Mouse (Mus musculus) cerebellum, postnatal 36 days (tissue): Measurements from ENCODE around the gene Atxn3.
"Not testable (repeated sequence)": the region's sequence is repeated elsewhere in the genome, so short reads cannot be mapped to it uniquely, and the experiment has no call there.

Experiments
- DNase-seq, 2 experiments: peaks; one replicate each; pipeline ENCODE4 v3.0.0; 2021 to 2022; ENCODE audit warnings: mixed read lengths in 2 of 2

Gene Atxn3

GRCm38 (mm10) chr12:101957942-101958544, at the start of gene Atxn3:
Gene Atxn3, minus strand, starts transcription at chr12:101958246.
- peak; percentile 96 to 98 for DNase-seq

GRCm38 (mm10) chr12:102000785-102001184, 42.7 kb upstream of the Atxn3 start:
- no peak for DNase-seq

GRCm38 (mm10) chr12:101998929-101999328, 40.9 kb upstream of the Atxn3 start:
- DNase-seq = no peak

GRCm38 (mm10) chr12:101994576-101995467, 36.8 kb upstream of the Atxn3 start:
- no peak for DNase-seq

GRCm38 (mm10) chr12:101987659-101988058, 29.6 kb upstream of the Atxn3 start:
- DNase-seq = no peak

GRCm38 (mm10) chr12:101985110-101985509, 27.1 kb upstream of the Atxn3 start:
- DNase-seq = no peak

GRCm38 (mm10) chr12:101982977-101983376, 24.9 kb upstream of the Atxn3 start:
- DNase-seq = no peak

GRCm38 (mm10) chr12:101981559-101981958, 23.5 kb upstream of the Atxn3 start:
- no peak for DNase-seq

GRCm38 (mm10) chr12:101980266-101980665, 22.2 kb upstream of the Atxn3 start:
- DNase-seq = no peak

- DNase-seq = no peak
Observed at GRCm38 (mm10) chr12:101979213-101979750, 21.2 kb upstream of the Atxn3 start.

GRCm38 (mm10) chr12:101978588-101978987, 20.5 kb upstream of the Atxn3 start:
- no peak for DNase-seq

- no peak for DNase-seq
Observed at GRCm38 (mm10) chr12:101978162-101978561, 20.1 kb upstream of the Atxn3 start.

- no peak for DNase-seq
Observed at GRCm38 (mm10) chr12:101977404-101977915, 19.4 kb upstream of the Atxn3 start.

GRCm38 (mm10) chr12:101976651-101977403, 18.8 kb upstream of the Atxn3 start:
- no peak for DNase-seq

- DNase-seq = peak; percentile 81 to 87
Observed at GRCm38 (mm10) chr12:101975601-101976571, 17.8 kb upstream of the Atxn3 start, which contains the start of gene Cpsf2. Gene Cpsf2, plus strand, starts transcription at chr12:101975988.

- DNase-seq = no peak
Observed at GRCm38 (mm10) chr12:101975167-101975600, 17.1 kb upstream of the Atxn3 start.

- no peak for DNase-seq
Observed at GRCm38 (mm10) chr12:101974571-101974970, 16.5 kb upstream of the Atxn3 start.

- DNase-seq = no peak
Observed at GRCm38 (mm10) chr12:101972230-101972629, 14.2 kb upstream of the Atxn3 start.

- DNase-seq = no peak
Observed at GRCm38 (mm10) chr12:101971311-101971710, 13.3 kb upstream of the Atxn3 start.

GRCm38 (mm10) chr12:101958960-101959780, 1.1 kb upstream of the Atxn3 start:
- DNase-seq = not testable (repeated sequence)
